Mouse (Mus musculus) splenic B cell, adult 2 months (primary cell): ENCODE measurements around the gene Tmem186.
A peak's percentile ranks its signal among the peaks of the same experiment; 100 is the strongest.

ENCODE experiments used
- DNase-seq: peaks from one replicate; pipeline ENCODE4 v3.0.0-alpha.2; 2011; ENCODE audit warnings: low read depth, low spot score
- H3K27me3 ChIP-seq: 2 replicates; pipeline ENCODE4 v1.6.1; 2012; ENCODE audit warnings: mild to moderate bottlenecking, low read length, moderate library complexity, mixed read lengths; ENCODE audit not compliant: control insufficient read depth, poor library complexity, insufficient read depth, severe bottlenecking
- H3K36me3 ChIP-seq: 2 replicates; pipeline ENCODE4 v1.6.1; 2012; ENCODE audit warnings: mild to moderate bottlenecking, low read length, moderate library complexity, mixed read lengths; ENCODE audit not compliant: control insufficient read depth, poor library complexity, insufficient read depth, severe bottlenecking

The Tmem186 gene

DNA sequence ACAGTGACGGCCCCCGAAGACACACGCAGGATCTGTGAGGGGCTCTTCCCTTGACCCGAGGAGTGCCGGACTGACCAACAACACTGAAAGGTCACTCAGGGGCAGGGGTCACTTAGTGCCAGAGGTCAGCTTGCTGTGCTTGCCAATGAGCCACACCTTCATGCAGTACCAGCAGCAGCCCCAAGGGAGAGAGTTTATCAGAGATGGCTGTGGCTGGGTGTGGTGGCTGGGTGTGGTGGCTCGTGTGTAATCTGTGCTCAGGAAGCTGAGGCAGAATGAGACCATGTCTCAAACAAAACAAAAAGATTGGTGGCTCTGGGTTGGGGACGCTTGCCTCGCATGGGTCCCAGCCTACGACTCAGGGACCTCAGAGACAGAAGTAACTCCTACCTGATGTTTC, 18.1 kb upstream of the Tmem186 start:
- Histone ChIP-seq H3K36me3 (peaks cover 8% of the 10 kb centered on the region), H3K27me3 (no peaks in the 10 kb centered on the region)
- DNase-seq = no peak

DNA sequence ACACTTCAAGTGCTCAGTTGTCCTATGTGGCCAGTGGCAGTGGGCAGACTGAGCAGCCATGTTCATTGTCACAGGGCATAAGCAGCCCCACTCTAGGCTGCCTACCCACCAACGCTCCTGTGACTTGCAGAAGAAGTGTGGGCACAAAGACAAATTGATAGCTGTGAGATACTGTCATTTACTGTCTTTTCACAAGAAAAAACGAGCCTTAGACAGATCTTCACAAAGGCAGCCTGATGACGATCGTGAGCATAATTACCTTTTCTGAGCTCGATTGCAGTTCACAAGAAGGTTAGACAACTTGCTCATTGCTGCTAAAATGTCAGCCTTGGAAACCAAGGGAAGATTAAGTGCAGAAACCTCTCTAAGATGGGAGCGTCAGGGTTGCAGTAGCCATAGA, 17.6 kb upstream of the Tmem186 start:
- peaks cover 10% of the 10 kb centered on the region for H3K36me3 ChIP-seq
- DNase-seq = no peak
- H3K27me3 ChIP-seq = no peaks in the 10 kb centered on the region

DNA sequence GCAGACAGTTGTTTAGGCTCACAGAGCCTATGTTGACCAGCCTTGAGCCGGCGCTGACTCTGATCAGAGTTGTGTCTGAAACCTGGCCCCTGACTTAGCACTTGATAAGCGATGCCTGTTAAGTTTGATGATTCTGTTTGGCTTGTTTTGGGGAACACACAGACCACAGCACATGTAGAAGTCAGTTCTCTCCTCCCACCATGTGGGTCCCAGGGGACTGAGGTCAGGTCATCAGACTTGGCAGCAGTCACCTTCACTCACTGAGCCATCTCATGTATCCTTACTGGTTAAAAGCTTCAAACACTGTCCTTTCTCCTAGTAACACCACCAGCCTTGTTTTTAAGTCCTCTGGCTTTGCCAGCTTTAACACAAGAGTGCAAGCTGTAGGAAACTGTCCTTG, 12.5 kb upstream of the Tmem186 start:
- DNase-seq = peak; percentile 46
- no peaks in the 10 kb centered on the region for H3K27me3 ChIP-seq
- H3K36me3 ChIP-seq = peaks cover 12% of the 10 kb centered on the region

DNA sequence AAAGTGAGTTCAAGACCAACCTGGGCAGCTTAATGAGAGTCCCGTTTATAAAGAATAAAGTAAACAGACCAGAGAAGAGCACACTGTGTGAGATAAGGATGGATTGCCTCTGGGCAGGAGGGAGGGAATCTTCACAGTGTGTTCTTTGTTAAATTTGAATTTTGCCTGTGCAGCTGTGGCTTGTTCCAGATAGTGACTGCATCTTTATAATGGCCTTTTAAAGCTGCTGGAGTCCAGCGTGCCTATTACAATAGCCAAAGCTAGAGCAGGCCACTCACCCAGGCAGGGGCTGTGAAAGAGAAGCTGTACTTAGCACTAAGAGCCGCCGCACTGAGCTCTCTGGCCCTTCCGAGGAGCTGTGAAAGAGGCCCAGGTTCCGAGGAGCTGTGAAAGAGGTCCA, 8.0 kb upstream of the Tmem186 start:
- Histone ChIP-seq H3K27me3 (no peaks in the 10 kb centered on the region), H3K36me3 (peaks cover 12% of the 10 kb centered on the region)
- no peak for DNase-seq

DNA sequence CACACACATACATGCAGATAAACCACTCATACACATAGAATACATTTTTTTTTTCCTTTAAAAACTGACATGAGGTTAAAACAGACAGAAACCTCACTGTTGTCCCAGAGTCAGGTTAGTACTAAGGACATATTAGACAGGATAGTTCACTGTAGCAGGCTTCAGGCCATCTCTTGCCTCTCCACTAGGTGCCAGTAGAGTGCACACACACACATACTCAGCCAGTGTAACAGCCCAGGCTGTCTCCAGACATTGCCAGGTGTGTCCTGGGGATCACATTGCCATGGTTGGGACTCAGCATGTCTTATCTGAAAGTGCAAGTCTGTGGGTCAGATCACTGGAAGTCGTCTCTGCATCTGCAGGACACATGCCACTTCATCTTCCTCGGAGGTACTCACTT, 6.3 kb upstream of the Tmem186 start:
- peak; percentile 72 for DNase-seq
- H3K36me3 ChIP-seq = peaks cover 7% of the 10 kb centered on the region

DNA sequence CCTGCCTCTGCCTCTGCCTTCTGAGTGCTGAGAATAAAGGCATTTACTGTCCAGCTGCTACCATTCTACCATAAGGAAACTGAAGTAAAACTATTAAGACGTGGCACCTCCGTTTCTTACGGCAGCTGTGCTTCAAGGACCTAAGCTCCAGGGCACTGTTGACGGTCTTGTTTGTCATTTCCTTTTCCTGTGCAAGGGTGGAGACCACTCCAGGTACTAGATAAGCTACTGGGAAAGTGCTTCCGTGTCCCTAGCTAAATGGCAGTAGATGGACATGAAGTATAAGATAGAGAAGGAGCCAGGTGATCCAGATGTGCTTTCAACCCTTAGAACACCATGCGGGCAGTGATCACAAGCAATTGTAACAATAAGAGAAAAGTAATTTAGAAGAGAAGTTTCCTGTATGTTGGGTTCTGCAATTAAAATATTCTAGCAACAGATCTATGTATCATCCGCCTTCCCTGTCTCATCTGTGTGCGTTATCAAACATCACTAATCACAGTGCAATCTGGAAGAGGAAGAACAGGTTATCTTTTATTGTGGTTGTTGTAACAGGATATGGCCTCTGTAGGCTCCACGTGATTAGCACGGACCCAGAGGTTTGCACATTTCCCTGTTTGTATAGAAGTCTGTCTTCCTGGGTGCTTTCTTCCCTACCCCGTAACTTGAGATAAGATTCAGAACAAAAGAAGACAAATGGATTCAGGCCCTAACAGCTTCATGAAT, 2.1 kb upstream of the Tmem186 start:
- no peak for DNase-seq
- Histone ChIP-seq H3K27me3 (no peaks in the 10 kb centered on the region), H3K36me3 (no peaks in the 10 kb centered on the region; the same call in 1 of the 2 replicates)

More for the DNA sequence above, 6.3 kb upstream of the Tmem186 start:
- H3K27me3 ChIP-seq = no peaks in the 10 kb centered on the region

DNA sequence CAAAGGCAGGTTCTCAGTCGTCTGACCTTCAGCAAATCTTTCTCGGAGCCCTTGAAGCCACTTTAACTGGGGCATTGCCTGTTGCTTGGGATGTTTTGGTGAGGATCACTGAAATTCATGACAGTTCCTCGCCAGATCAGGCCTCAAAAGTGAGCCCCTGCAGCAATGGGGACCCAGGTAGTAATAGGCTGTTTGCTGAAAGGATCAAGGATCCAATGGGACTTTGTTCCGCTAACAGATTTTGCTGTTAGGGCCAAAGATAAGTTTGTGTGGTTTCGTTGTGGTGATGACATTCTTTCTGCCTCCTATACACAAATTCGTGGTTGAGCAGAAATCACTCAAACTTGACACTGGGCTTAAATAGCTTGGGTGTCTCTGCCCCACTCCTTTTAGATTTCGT, 619 bp upstream of the Tmem186 start:
- DNase-seq = peak; percentile 4
- no peaks in the 10 kb centered on the region for H3K27me3 ChIP-seq
- no peaks in the 10 kb centered on the region for H3K36me3 ChIP-seq

DNA sequence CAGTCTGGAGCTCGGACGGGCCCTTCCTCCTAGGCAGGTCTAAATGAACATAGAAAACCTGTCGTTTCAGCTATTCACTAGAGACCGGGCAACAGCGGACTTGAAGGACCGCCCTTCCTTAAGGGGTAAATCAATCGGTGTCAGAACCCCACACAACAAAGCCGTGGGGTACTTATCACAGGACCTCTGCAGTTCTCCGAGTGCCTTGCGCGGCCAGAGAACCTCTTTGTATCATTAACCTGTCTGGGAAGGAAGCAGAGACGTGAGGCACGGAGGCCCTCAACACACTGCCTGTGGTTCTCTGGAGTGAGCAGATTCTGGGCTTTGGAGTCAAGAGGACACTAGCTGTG, 670 bp downstream of the Tmem186 start:
- H3K36me3 ChIP-seq = 0 out of 2 replicates have a peak, but pooled peaks cover 2% of the 10 kb centered on the region
- no peak for DNase-seq
- no peaks in the 10 kb centered on the region for H3K27me3 ChIP-seq

DNA sequence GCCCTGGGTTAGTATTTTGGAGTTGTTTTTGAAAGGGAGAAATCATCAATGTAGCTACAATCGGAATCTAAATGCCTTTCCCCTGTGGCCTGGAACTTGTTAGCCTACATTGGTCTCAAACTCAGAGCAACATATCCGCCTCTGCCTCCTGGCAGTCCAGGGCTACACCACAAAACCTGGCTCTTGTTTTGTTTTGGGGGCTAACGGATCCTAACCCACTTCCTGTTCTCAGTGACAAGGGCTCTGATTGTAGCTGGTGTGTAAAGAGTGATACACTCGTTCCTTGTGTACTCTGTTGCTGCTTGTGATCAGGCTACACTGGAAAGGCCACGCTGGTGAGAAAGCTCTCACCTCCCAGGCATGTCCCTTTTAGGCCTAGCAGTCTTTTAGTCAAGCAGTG, 6.1 kb downstream of the Tmem186 start:
- no peak for DNase-seq
- Histone ChIP-seq H3K27me3 (no peaks in the 10 kb centered on the region), H3K36me3 (peaks cover 2% of the 10 kb centered on the region; the same call in 1 of the 2 replicates)

DNA sequence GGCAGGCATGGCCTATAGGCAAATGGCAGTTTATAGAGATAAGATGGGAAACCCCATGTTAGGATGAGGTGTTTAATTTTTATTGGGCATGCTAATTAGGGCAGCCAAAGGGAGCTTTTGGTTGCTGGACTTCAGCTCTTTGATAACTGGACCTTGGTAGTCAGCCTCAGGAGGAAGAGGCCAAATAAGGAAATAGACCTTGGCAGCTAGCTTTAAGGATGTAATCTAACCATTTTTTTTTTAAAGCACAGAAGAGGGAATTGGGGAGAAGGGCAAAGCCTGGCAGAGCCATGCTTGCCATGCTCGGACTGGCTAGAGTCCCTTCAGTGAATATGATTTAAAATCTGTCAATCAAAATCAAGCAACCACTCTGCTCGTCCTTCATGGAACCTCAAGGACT, 7.1 kb downstream of the Tmem186 start:
- Histone ChIP-seq H3K27me3 (no peaks in the 10 kb centered on the region), H3K36me3 (peaks cover 2% of the 10 kb centered on the region; the same call in 1 of the 2 replicates)
- no peak for DNase-seq

DNA sequence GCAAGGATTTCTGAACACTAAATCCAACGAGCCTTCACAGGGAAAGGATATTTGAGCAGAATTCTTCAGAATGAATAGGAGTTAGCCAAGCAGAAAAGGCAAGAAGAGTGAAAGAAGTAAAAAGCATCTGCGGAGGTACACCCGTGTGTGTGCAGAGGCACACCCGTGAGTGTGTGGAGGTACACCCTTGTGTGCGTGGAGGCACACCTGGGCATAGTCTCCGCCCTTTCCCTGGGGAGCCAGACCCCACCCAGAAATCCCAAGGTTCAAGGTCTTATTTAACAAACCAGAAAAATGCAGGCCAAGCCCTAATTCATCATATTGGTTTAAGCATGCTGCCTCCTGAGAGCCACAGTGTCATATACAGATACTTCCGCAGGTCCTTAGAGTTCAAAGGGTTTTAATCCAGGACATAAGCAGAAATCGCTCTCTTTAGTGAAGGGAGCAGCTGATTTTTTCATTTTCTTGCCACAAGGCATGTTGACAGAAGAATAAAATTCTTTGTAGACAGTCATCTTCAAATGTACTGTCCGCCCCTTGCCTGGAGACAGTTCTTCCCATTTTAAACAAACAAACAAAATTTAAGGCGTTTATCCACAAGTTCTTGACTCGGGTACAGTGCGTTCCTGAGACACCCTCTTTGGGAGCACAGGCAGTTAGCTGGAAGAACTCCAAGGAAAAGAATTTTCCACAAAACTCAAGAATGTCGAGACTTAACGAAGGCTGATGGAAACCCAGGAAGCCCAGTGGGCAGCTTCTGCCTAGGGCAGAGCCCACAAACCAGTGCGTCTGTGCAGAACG, 17.0 kb downstream of the Tmem186 start:
- DNase-seq = no peak
- Histone ChIP-seq H3K27me3 (no peaks in the 10 kb centered on the region), H3K36me3 (no peaks in the 10 kb centered on the region)

DNA sequence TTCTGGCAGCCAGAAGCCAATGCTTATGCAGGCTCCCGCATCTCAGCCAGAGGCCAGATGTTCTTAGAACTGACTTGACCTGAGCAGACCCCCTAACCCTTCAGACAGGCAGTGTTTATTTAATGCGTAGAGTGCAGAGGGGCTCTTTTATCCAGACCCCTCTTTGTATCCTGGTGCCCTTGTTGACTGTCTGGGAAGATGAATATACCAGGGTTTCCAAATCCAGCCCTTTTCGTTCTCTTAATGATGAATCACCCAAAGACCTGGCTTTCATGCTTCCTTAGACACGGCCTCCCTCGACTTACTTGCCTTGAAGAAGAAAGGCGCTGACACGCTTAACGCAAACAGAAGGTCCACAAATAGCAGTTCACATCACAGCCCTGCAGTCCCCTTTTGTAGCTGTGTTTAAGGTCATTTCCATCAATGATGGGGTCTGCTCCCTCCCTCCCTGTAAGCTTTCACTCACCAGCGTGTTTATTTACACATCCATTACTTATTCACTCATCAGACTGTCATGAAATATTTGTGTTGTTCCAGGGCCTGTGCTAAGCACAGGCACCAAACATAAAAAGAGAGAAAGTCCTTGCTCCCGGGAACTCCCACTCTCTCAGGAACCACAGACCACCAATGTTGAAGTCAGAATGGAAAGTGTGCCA, 17.7 kb downstream of the Tmem186 start:
- Histone ChIP-seq H3K27me3 (no peaks in the 10 kb centered on the region), H3K36me3 (no peaks in the 10 kb centered on the region)
- DNase-seq = no peak

DNA sequence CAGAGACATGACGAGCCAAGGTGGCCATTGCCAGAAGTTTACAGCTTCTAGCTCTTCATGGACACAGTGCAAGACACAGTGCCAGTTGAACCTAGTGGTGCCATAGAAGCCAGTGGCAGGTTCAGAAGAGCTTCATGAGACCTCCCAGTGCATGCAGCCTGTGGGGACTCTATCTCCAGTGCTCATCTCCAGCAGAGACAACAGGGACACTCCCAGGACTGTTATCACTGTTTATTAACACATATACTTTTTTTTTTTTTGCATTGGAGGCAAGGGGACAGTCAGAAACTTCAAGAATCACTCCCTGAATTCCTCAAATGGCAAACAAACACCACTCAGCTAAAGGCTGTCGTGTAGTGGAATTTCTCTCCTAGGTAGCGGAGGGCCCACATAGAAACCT, 24.1 kb downstream of the Tmem186 start:
- DNase-seq = no peak
- Histone ChIP-seq H3K27me3 (no peaks in the 10 kb centered on the region), H3K36me3 (no peaks in the 10 kb centered on the region)

DNA sequence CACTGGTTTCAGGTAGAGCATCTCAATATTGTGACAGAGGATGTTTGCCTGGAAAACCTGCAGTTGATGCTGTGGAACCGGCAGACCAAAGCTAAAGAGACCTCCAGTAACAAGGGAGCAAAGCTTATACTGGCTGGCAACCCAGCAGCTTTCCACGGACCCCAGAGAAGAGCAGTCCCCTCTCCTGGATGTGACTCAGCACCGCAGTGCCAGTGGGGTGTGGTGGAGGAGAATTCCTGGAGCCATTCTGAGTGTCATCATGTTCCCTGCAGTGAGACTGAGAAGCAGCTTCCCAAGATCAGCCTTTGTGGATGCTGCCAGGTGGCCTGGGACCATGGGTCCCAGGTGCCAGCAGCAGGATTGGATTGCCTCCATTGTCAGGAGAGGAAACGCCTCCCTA, 24.5 kb downstream of the Tmem186 start:
- Histone ChIP-seq H3K36me3 (no peaks in the 10 kb centered on the region), H3K27me3 (no peaks in the 10 kb centered on the region)
- DNase-seq = no peak
